8 mouse cellular contexts compared by ENCODE assay signal in genomic region chr1:138618012-138618354, GRCm38 (mm10). TPM values are rescaled to one million over a fixed set of nuclear protein-coding genes. Genes with fewer than 3 reads are reported as not detected.
DNase-seq lines count a peak whose midpoint lies in the region; ATAC-seq lines count a peak whose summit lies in the region.

No protein-coding gene starts in this region.

- no peaks in the 10 kb centered on the region for H3K36me3 ChIP-seq in embryonic facial prominence, embryonic 10.5 days (replicated peaks)
- no peaks in the 10 kb centered on the region for H3K36me3 ChIP-seq in midbrain, embryonic 11.5 days (ENCODE audit: control insufficient read depth, insufficient read depth, low read length)

- H3K27me3 ChIP-seq in embryonic facial prominence, embryonic 10.5 days (replicated peaks; ENCODE audit: low read depth, poor library complexity, severe bottlenecking), result no peaks in the 10 kb centered on the region
- H3K27me3 ChIP-seq in midbrain, embryonic 11.5 days (ENCODE audit: control insufficient read depth, insufficient read depth, low read length), result no peaks in the 10 kb centered on the region

- 1% methylated on average over 11 of the region's 11 CpGs for WGBS in embryonic facial prominence, embryonic 10.5 days
- under 1% methylated on average over 11 of the region's 11 CpGs for WGBS in midbrain, embryonic 11.5 days

- peak overlapping the region; percentile 95 for H3K27ac ChIP-seq in embryonic facial prominence, embryonic 10.5 days (replicated peaks)
- H3K27ac ChIP-seq in midbrain, embryonic 11.5 days (ENCODE audit: low read depth, low read length), result peak overlapping the region; percentile 35; the same call in 1 of the 2 replicates

- H3K9me3 ChIP-seq in embryonic facial prominence, embryonic 10.5 days, result no peaks in the 10 kb centered on the region
- no peaks in the 10 kb centered on the region for H3K9me3 ChIP-seq in midbrain, embryonic 11.5 days (ENCODE audit: control insufficient read depth, low read length)

- peak overlapping the region; percentile 66 for H3K4me2 ChIP-seq in midbrain, embryonic 11.5 days

- DNase-seq in adrenal gland, postnatal 14 days, result peak; percentile 95
- peak; percentile 91 for DNase-seq in embryonic facial prominence, embryonic 10.5 days (ENCODE audit: low spot score)
- DNase-seq in kidney, adult 11 months, result peak; percentile 94
- peak; percentile 90 for DNase-seq in left cerebral cortex, postnatal 4 days
- peak; percentile 94 for DNase-seq in midbrain, embryonic 11.5 days (ENCODE audit: low spot score, missing footprints)
- DNase-seq in right cerebral cortex, postnatal 4 days, result peak; percentile 54
- DNase-seq in yolk sac, embryonic 10.5 days (ENCODE audit: low spot score), result peak; percentile 90

- peak overlapping the region; percentile 58 for H3K9ac ChIP-seq in midbrain, embryonic 11.5 days (ENCODE audit: low read length)

- peak overlapping the region; percentile 95 for H3K4me3 ChIP-seq in embryonic facial prominence, embryonic 10.5 days
- H3K4me3 ChIP-seq in midbrain, embryonic 11.5 days (ENCODE audit: low read depth, low read length), result peak overlapping the region; percentile 60

- intact Hi-C loops in left cerebral cortex, postnatal 4 days (cut with DNase I), result loop anchor here (5.0 to 10.0 kb wide), 3 partner anchors 113 to 291 kb away; no protein-coding TSS in a partner anchor

- peak; percentile 75 for ATAC-seq in granulocyte monocyte progenitor cell, adult 5-6 weeks (replicated peaks; ENCODE audit: poor library complexity, severe bottlenecking)
- ATAC-seq in midbrain, embryonic 11.5 days (ENCODE audit: low FRiP score), result peak; percentile 88

- H3K4me1 ChIP-seq in embryonic facial prominence, embryonic 10.5 days, result peaks cover 27% of the 10 kb centered on the region
- peaks cover 5% of the 10 kb centered on the region; the same call in 1 of the 2 replicates for H3K4me1 ChIP-seq in midbrain, embryonic 11.5 days (ENCODE audit: control insufficient read depth, insufficient read depth, low read length)

RNA-seq across cellular contexts. Expression of gene Nek7, which starts 2.0 kb away (rescaled TPM):
- total RNA-seq in adrenal gland, postnatal 14 days (2021), result 44.8 and 50.4 TPM in 2 replicates
- 23.1 and 23.9 TPM in 2 replicates for polyA plus RNA-seq in embryonic facial prominence, embryonic 10.5 days (2016; fragmentation: Nextera tagmentation; extraction: Ambion mirVana)
- 19.9 and 25.1 TPM in 2 replicates for total RNA-seq in granulocyte monocyte progenitor cell, adult 5-6 weeks (2014; fragmentation: Nextera tagmentation)
- total RNA-seq in granulocyte monocyte progenitor cell, adult 5-6 weeks (2017), result 26.4 and 26.5 TPM in 2 replicates
- 10 to 100 TPM; 10.2 to 11.5 TPM for total RNA-seq in left cerebral cortex, postnatal 4 days (2021)
- 30.6 and 37.1 TPM in 2 replicates for polyA plus RNA-seq in midbrain, embryonic 11.5 days (2014; fragmentation: Nextera tagmentation; extraction: Ambion mirVana)

Comparison
In these comparisons a context has a peak if more than half of its experiments do, and no peak if none do; other contexts are left out.
1. Peak in every context shown above with its lines: DNase-seq, ATAC-seq, H3K4me3 ChIP-seq and H3K27ac ChIP-seq.